Mouse (Mus musculus): ENCODE results near the gene Ugt1a10.

The Ugt1a10 gene

GRCm38 (mm10) chr1:88231803-88232499, 176.8 kb downstream of the Ugt1a10 start:
- DNase-seq (ENCODE audit: low spot score in 2 of 2), result peak in 1 of 2 experiments; percentile 26

- peak in 1 of 2 experiments; percentile 25 for DNase-seq (ENCODE audit: low spot score in 2 of 2)
Measured at GRCm38 (mm10) chr1:88232664-88233380, 177.6 kb downstream of the Ugt1a10 start.

- DNase-seq (ENCODE audit: low spot score in 2 of 2), result no peak
Measured at GRCm38 (mm10) chr1:88233421-88234247, 178.4 kb downstream of the Ugt1a10 start.

GRCm38 (mm10) chr1:88234248-88234610, 179.0 kb downstream of the Ugt1a10 start:
- no peak for DNase-seq (ENCODE audit: low spot score in 2 of 2)

GRCm38 (mm10) chr1:88234646-88235045, 179.5 kb downstream of the Ugt1a10 start:
- no peak for DNase-seq (ENCODE audit: low spot score in 2 of 2)

GRCm38 (mm10) chr1:88235046-88235893, 180.1 kb downstream of the Ugt1a10 start:
- no peak for DNase-seq (ENCODE audit: low spot score in 2 of 2)

GRCm38 (mm10) chr1:88235894-88236415, 180.8 kb downstream of the Ugt1a10 start:
- DNase-seq (ENCODE audit: low spot score in 2 of 2), result no peak

GRCm38 (mm10) chr1:88237311-88237710, 182.1 kb downstream of the Ugt1a10 start:
- DNase-seq (ENCODE audit: low spot score in 2 of 2), result no peak

GRCm38 (mm10) chr1:88238771-88239170, 183.6 kb downstream of the Ugt1a10 start:
- no peak for DNase-seq (ENCODE audit: low spot score in 2 of 2)

- DNase-seq (ENCODE audit: low spot score in 2 of 2), result no peak
Measured at GRCm38 (mm10) chr1:88240072-88240471, 184.9 kb downstream of the Ugt1a10 start.

GRCm38 (mm10) chr1:88240579-88240978, 185.4 kb downstream of the Ugt1a10 start:
- no peak for DNase-seq (ENCODE audit: low spot score in 2 of 2)

GRCm38 (mm10) chr1:88243861-88244260, 188.7 kb downstream of the Ugt1a10 start:
- DNase-seq (ENCODE audit: low spot score in 2 of 2), result no peak

GRCm38 (mm10) chr1:88245881-88246280, 190.7 kb downstream of the Ugt1a10 start:
- DNase-seq (ENCODE audit: low spot score in 2 of 2), result no peak

GRCm38 (mm10) chr1:88246386-88246785, 191.2 kb downstream of the Ugt1a10 start:
- DNase-seq (ENCODE audit: low spot score in 2 of 2), result no peak

GRCm38 (mm10) chr1:88247660-88248059, 192.5 kb downstream of the Ugt1a10 start:
- no peak for DNase-seq (ENCODE audit: low spot score in 2 of 2)

GRCm38 (mm10) chr1:88248658-88249057, 193.5 kb downstream of the Ugt1a10 start:
- DNase-seq (ENCODE audit: low spot score in 2 of 2), result no peak

GRCm38 (mm10) chr1:88249596-88249995, 194.4 kb downstream of the Ugt1a10 start:
- no peak for DNase-seq (ENCODE audit: low spot score in 2 of 2)

- DNase-seq (ENCODE audit: low spot score in 2 of 2), result no peak
Measured at GRCm38 (mm10) chr1:88250023-88250422, 194.8 kb downstream of the Ugt1a10 start.

- no peak for DNase-seq (ENCODE audit: low spot score in 2 of 2)
Measured at GRCm38 (mm10) chr1:88253106-88253505, 197.9 kb downstream of the Ugt1a10 start.

- DNase-seq (ENCODE audit: low spot score in 2 of 2), result no peak
Measured at GRCm38 (mm10) chr1:88253540-88253939, 198.4 kb downstream of the Ugt1a10 start.

- DNase-seq (ENCODE audit: low spot score in 2 of 2), result no peak
Measured at GRCm38 (mm10) chr1:88254793-88255465, 199.7 kb downstream of the Ugt1a10 start.

Measured in spleen, postnatal 10 days (tissue).